ENCODE assay signal across 30 mouse cellular contexts in the genomic region with DNA sequence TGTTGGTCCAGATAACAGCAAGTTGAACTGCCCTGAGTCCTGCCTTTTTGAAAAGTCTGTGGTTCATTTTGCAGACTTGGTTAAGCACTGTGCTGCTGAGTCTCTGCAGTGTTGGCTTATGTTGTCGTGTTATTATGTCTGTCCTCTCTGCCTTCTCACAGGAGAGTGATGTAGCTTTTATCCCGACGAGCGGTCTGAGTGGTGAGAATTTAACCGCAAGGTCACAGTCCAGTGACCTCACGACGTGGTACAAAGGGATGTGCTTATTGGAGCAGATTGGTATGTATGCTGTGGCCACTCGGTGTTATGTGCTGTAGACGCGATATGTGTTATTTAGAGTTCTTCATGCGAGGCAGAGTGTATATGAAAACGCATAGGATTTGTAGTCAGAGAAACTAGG. TPM values are rescaled to one million over a fixed set of nuclear protein-coding genes. Genes with fewer than 3 reads are reported as not detected.
DNase-seq lines count a peak whose midpoint lies in the region; ATAC-seq and TF ChIP-seq lines count a peak whose summit lies in the region.
"Had no signal": no experiment of that assay in that cellular context is flagged by ENCODE, and none has a peak within 500 bp of the region (broad histone marks: within the 10 kb centered on the region; RNA-seq: fewer than 3 reads in every experiment).

No protein-coding gene starts in this region.

- peaks cover 80% of the 10 kb centered on the region for H3K36me3 ChIP-seq in liver, embryonic 12.5 days
- peaks cover 60% of the 10 kb centered on the region for H3K36me3 ChIP-seq in liver, postnatal 0 days (replicated peaks; ENCODE audit: insufficient read depth, low read length)

- in situ Hi-C loops in Patski (cut with MboI; ENCODE audit: low pct_unique_long_range_greater_than_20kb): no loop called here

- CTCF ChIA-PET in Patski (lab: Charles Lee): no interaction called here

- no peak overlapping the region for H3K9ac ChIP-seq in liver, embryonic 12.5 days
- H3K9ac ChIP-seq in liver, postnatal 0 days (replicated peaks): no peak overlapping the region
- H3K9ac ChIP-seq: embryonic facial prominence, embryonic 12.5 days; embryonic facial prominence, embryonic 15.5 days; forebrain, postnatal 0 days; heart, embryonic 13.5 days; hindbrain, embryonic 12.5 days; hindbrain, embryonic 15.5 days had no signal

- POLR2A ChIA-PET in Patski (lab: Charles Lee): no interaction called here

- no peaks in the 10 kb centered on the region for H3K27me3 ChIP-seq in liver, embryonic 12.5 days (replicated peaks)
- H3K27me3 ChIP-seq in liver, postnatal 0 days (ENCODE audit: insufficient read depth, low read length): no peaks in the 10 kb centered on the region
- H3K27me3 ChIP-seq in Patski: no peaks in the 10 kb centered on the region
- H3K27me3 ChIP-seq: CH12.LX; embryonic facial prominence, embryonic 12.5 days; embryonic facial prominence, embryonic 15.5 days; heart, embryonic 13.5 days; hindbrain, embryonic 12.5 days; hindbrain, embryonic 15.5 days had no signal

- H3K9me3 ChIP-seq in liver, embryonic 12.5 days (replicated peaks): no peaks in the 10 kb centered on the region
- no peaks in the 10 kb centered on the region for H3K9me3 ChIP-seq in liver, postnatal 0 days (ENCODE audit: low read length)
- H3K9me3 ChIP-seq: embryonic facial prominence, embryonic 12.5 days; embryonic facial prominence, embryonic 15.5 days; G1E; heart, embryonic 10.5 days; heart, embryonic 13.5 days; hindbrain, embryonic 12.5 days; hindbrain, embryonic 15.5 days had no signal

- no peak overlapping the region for H3K4me3 ChIP-seq in liver, embryonic 12.5 days
- H3K4me3 ChIP-seq in liver, postnatal 0 days (ENCODE audit: low read depth, low read length): no peak overlapping the region
- H3K4me3 ChIP-seq: embryonic facial prominence, embryonic 12.5 days; embryonic facial prominence, embryonic 15.5 days; heart, adult 2 months; heart, embryonic 10.5 days; heart, embryonic 13.5 days; hindbrain, embryonic 12.5 days; hindbrain, embryonic 15.5 days had no signal

- peak overlapping the region; percentile 51; the same call in 1 of the 2 replicates for H3K27ac ChIP-seq in liver, embryonic 12.5 days
- H3K27ac ChIP-seq in liver, postnatal 0 days (ENCODE audit: low read depth): no peak overlapping the region
- H3K27ac ChIP-seq: embryonic facial prominence, embryonic 12.5 days; embryonic facial prominence, embryonic 15.5 days; heart, adult 2 months; heart, embryonic 10.5 days; heart, embryonic 13.5 days; hindbrain, embryonic 12.5 days; hindbrain, embryonic 15.5 days had no signal

- no peak for TF ChIP-seq EP300 in liver, postnatal 0 days (IDR thresholded peaks at IDR 0.05; ENCODE audit: low read depth)

- no peak overlapping the region for H3K4me2 ChIP-seq in liver, embryonic 12.5 days
- H3K4me2 ChIP-seq in liver, postnatal 0 days (ENCODE audit: low read depth, low read length): no peak overlapping the region
- H3K4me2 ChIP-seq: embryonic facial prominence, embryonic 12.5 days; embryonic facial prominence, embryonic 15.5 days; heart, embryonic 13.5 days; hindbrain, embryonic 12.5 days; hindbrain, embryonic 15.5 days had no signal

- H3K4me1 ChIP-seq in liver, embryonic 12.5 days: peaks cover 34% of the 10 kb centered on the region
- peaks cover 9% of the 10 kb centered on the region; the same call in 1 of the 2 replicates for H3K4me1 ChIP-seq in liver, postnatal 0 days (ENCODE audit: insufficient read depth)
- H3K4me1 ChIP-seq: embryonic facial prominence, embryonic 12.5 days; embryonic facial prominence, embryonic 15.5 days; heart, embryonic 10.5 days; heart, embryonic 13.5 days; hindbrain, embryonic 12.5 days; hindbrain, embryonic 15.5 days had no signal

- no peak for TF ChIP-seq CTCF in liver, postnatal 0 days (IDR thresholded peaks at IDR 0.05; ENCODE audit: low read depth)
- no peak for TF ChIP-seq CTCF in Patski (IDR thresholded peaks at IDR 0.05)

- DNase-seq in heart, adult 11 months: peak; percentile 59
- no peak for DNase-seq in heart, postnatal 4 days
- DNase-seq in liver, postnatal 0 days: no peak
- DNase-seq in Patski (ENCODE audit: low read depth, low spot score): peak; percentile 9
- no peak for DNase-seq in cerebellum, adult 9-10 months
- no peak for DNase-seq in cerebellum, adult 11-12 months
- DNase-seq: adrenal gland, adult 8-10 months; adrenal gland, postnatal 25 days; B cell, adult 2 months; cerebellum, adult 2 months; cerebellum, postnatal 10 days; cerebellum, postnatal 36 days; forebrain, postnatal 0 days; gastrocnemius, postnatal 25 days; heart, adult 2 months; heart, postnatal 14 days had no signal

- ATAC-seq in liver, embryonic 12.5 days: no peak
- no peak for ATAC-seq in liver, postnatal 0 days
- ATAC-seq in Patski: no peak
- ATAC-seq: activated CD4-positive, CD25-positive, alpha-beta regulatory T cell, adult 4 months; forebrain, embryonic 14.5 days; forebrain, postnatal 0 days had no signal

- WGBS in liver, embryonic 12.5 days (ENCODE audit: insufficient replicate concordance): 87% methylated on average over 12 of the region's 12 CpGs
- 86% methylated on average over 12 of the region's 12 CpGs for WGBS in liver, postnatal 0 days (ENCODE audit: insufficient replicate concordance)

RNA-seq across cellular contexts. Expression of a gene that starts 25.3 kb away (rescaled TPM):
- not detected for total RNA-seq in heart, postnatal 4 days (2021)
- polyA plus RNA-seq in liver, embryonic 12.5 days (2016; fragmentation: Nextera tagmentation; extraction: Ambion mirVana): 5.1 and 5.6 TPM in 2 replicates
- polyA plus RNA-seq in liver, postnatal 0 days (2015; fragmentation: Nextera tagmentation; extraction: Ambion mirVana): 111 and 117 TPM in 2 replicates
- 0.04 TPM for polyA plus RNA-seq in Patski (2021)
- total RNA-seq: gastrocnemius, postnatal 25 days; heart, adult 2 months; heart, postnatal 14 days; hematopoietic stem cell, adult 5-6 weeks had no signal
- polyA plus RNA-seq: embryonic facial prominence, embryonic 15.5 days; forebrain, embryonic 11.5 days; forebrain, embryonic 14.5 days; forebrain, postnatal 0 days; G1E; heart, adult 2 months; heart, embryonic 13.5 days; hindbrain, embryonic 15.5 days; intestine, embryonic 14.5 days had no signal

RNA-seq across cellular contexts. Expression of a gene that starts 56.0 kb away (rescaled TPM):
- total RNA-seq in heart, postnatal 4 days (2021): 10 to 100 TPM; 59.5 to 62.4 TPM
- polyA plus RNA-seq in liver, embryonic 12.5 days (2016; fragmentation: Nextera tagmentation; extraction: Ambion mirVana): 89.2 and 89.3 TPM in 2 replicates
- 45.4 and 50.9 TPM in 2 replicates for polyA plus RNA-seq in liver, postnatal 0 days (2015; fragmentation: Nextera tagmentation; extraction: Ambion mirVana)
- polyA plus RNA-seq in Patski (2021): 64.6 TPM

Comparison
In these comparisons a context has a peak if more than half of its experiments do, and no peak if none do; other contexts are left out.
1. DNase-seq: peak in heart, adult 11 months (single experiment) and Patski (single experiment); none in heart, postnatal 4 days (single experiment), liver, postnatal 0 days (single experiment), cerebellum, adult 9-10 months (single experiment) and cerebellum, adult 11-12 months (single experiment).
2. RNA of a gene that starts 25.3 kb away (polyA plus RNA-seq): 111 to 117 TPM in liver, postnatal 0 days; 5.1 to 5.6 TPM in liver, embryonic 12.5 days and 0.04 TPM in Patski (single experiment); every median in the first group is over 10 times any median in the second.